Mouse (Mus musculus): ENCODE data around the gene Rb1. TPM values are rescaled to one million over a fixed set of nuclear protein-coding genes. Genes with fewer than 3 reads are reported as not detected.

The Rb1 gene
- 29.6 and 32.2 TPM in 2 replicates for polyA plus RNA-seq (2012; rRNA removed)

DNA sequence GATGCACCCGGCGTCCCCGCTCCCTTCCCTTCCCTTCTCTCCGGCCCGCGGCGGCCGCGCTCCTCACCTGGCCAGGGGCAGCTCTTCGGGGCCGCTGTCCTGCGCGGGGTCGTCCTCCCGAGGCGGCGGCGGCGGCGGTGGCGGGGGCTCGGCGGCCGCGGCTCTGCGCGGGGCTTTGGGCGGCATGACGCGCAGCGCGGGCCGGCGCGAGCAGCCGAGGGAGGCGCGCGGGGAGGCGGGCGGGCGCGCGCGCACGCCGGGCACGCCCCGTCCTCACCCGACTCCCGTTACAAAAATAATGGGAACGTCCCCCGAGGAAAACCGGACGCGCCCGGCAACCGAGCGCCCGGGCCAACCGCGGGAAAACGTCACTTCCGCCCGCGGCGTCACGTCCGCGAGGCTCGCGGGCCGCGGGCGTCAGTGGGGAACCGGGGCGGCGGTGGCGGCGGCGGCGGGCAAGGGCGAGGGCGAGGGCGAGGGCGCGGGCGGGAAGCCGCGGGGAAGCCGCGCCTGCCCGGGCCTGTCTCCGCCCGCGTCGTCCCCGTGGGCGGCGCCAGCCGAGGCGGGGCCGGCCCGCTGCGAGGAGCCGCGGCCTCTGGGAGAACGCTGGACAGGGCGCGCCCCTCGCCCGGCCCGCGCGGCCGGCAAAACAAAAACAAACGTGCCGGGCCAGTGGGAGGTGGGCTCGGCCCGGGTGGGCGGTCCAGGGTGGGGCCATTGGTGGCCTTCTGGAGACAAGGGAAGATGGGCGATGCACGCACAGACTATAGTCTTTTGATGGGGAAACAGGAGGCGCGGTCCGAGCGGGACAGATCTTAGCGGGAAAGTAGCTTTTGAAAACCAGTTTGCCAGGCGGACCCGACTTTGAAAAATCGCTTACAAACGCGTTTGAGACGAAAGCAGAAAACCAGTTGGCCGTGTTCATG is at the start of gene Rb1:
Gene Rb1, minus strand, starts transcription at position 367 of the 926 bp plus-strand sequence.

DNA sequence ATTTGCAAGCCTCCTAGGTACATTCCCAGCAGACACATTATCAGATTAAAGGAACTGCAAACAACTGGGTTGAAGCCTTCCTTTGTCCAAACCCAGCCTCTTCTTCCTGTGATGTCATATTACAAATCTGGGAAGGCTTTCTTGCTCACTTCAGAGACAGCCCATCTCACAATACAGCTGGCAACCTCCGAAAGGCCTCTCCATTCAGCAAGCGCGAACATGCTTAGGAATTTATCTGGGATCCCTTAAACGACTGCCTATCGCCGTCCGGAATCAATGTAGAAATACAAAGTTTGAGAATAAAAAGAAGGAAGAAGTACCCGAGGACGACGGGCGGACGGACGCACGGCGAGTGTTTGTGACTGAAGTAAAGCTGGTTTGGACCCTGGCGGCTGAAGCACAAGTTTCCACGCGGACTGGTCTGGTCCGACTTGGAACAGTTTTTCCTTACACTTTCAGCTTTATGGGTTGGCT is 87.7 kb downstream of the Rb1 start, which contains the start of gene Lpar6:
Gene Lpar6, plus strand, starts transcription at position 48 of the 474 bp plus-strand sequence.

Other genes starting within 250 kb of the Rb1 start
- gene Rcbtb2, start 202.8 kb downstream of the Rb1 start, polyA plus RNA-seq (2012; rRNA removed): 44.9 and 50.4 TPM in 2 replicates
- 2.3 and 2.7 TPM in 2 replicates for gene Lpar6, start 87.9 kb downstream of the Rb1 start, polyA plus RNA-seq (2012; rRNA removed)
- 450 and 468 TPM in 2 replicates for gene Itm2b, start 59.5 kb upstream of the Rb1 start, polyA plus RNA-seq (2012; rRNA removed)
- 60.0 and 60.6 TPM in 2 replicates for gene Med4, start 184.2 kb upstream of the Rb1 start, polyA plus RNA-seq (2012; rRNA removed)
- 67.8 and 82.2 TPM in 2 replicates for gene Sucla2, start 199.5 kb upstream of the Rb1 start, polyA plus RNA-seq (2012; rRNA removed)
- 2.7 and 3.0 TPM in 2 replicates for gene Nudt15, start 222.4 kb upstream of the Rb1 start, polyA plus RNA-seq (2012; rRNA removed)